Mouse (Mus musculus) G1E (cell line): ENCODE measurements around the gene Cog2. TPM values are rescaled to one million over a fixed set of nuclear protein-coding genes. Genes with fewer than 3 reads are reported as not detected.

Source experiments
- ATAC-seq: 2 replicates; pipeline ENCODE4 v1.8.0; 2016; ENCODE audit warnings: mild to moderate bottlenecking; ENCODE audit not compliant: insufficient number of reproducible peaks, poor library complexity, low FRiP score, severe bottlenecking; ENCODE audit errors: extremely low read depth
- DNase-seq: peaks from one replicate; pipeline ENCODE4 v3.0.0; 2012; ENCODE audit warnings: low spot score
- H3K27me3 ChIP-seq: 2 replicates; pipeline ENCODE4 v1.6.1; 2012; ENCODE audit warnings: mild to moderate bottlenecking, low read length, inconsistent platforms; ENCODE audit not compliant: insufficient read depth
- H3K36me3 ChIP-seq: replicated peaks from 2 replicates; pipeline ENCODE3; 2012; ENCODE audit warnings: mild to moderate bottlenecking, inconsistent platforms
- H3K4me1 ChIP-seq: 2 replicates; pipeline ENCODE4 v1.6.1; 2012; ENCODE audit warnings: low read depth, low read length, inconsistent platforms, mixed read lengths; ENCODE audit not compliant: insufficient read depth
- H3K4me3 ChIP-seq: 2 replicates; pipeline ENCODE4 v1.5.1; 2012; ENCODE audit warnings: low read depth, mild to moderate bottlenecking, inconsistent platforms, low read length, moderate library complexity, mixed read lengths
- H3K9me3 ChIP-seq: replicated peaks from 2 replicates; pipeline ENCODE4 v1.6.1; 2012; ENCODE audit warnings: inconsistent platforms
- CTCF ChIP-seq: IDR thresholded peaks from 2 replicates; pipeline ENCODE4 v1.5.1; 2012; ENCODE audit warnings: low read depth, low read length, inconsistent platforms, mixed read lengths
- GATA1 ChIP-seq: IDR thresholded peaks from 2 replicates; pipeline ENCODE4 v1.6.1; 2012; ENCODE audit warnings: borderline replicate concordance, low read length, inconsistent platforms, mixed read lengths
- GATA2 ChIP-seq: IDR thresholded peaks from 2 replicates; pipeline ENCODE4 v1.6.1; 2012; ENCODE audit warnings: low read depth, low read length, inconsistent platforms, borderline replicate concordance
- POLR2AphosphoS5 ChIP-seq: IDR thresholded peaks from 2 replicates; pipeline ENCODE4 v1.6.1; 2012; ENCODE audit warnings: low read depth, low read length, inconsistent platforms; ENCODE audit not compliant: insufficient replicate concordance
- TAL1 ChIP-seq: conservative IDR thresholded peaks from 2 replicates; pipeline ENCODE4 v1.6.1; 2012; ENCODE audit warnings: low read depth, low read length, inconsistent platforms, mixed read lengths
- polyA plus RNA-seq: library from polyadenylated mRNA; stranded (reverse); fragments of >175 nt; gene quantifications from 2 replicates; pipeline ENCODE4 v1.2.3, GENCODE M21; 2012
- total RNA-seq, 2 experiments: library from RNA; stranded (forward) in 1 of 2; stranded (reverse) in 1 of 2; fragments of 200-1000 nt in 1 of 2; fragments of >200 nt in 1 of 2; fragmentation: Nextera tagmentation in 1 of 2; gene quantifications; 2 replicates each; pipeline ENCODE4 v1.2.3; 2014 to 2017

Cog2 gene
- total and polyA plus RNA-seq, 3 experiments, result 17.5 to 40.2 (median 20.3) TPM

GRCm38 (mm10) chr8:124542001-124542400 is 21.4 kb downstream of the Cog2 start:
- H3K9me3 ChIP-seq, result no peaks in the 10 kb centered on the region
- peaks cover 95% of the 10 kb centered on the region for H3K36me3 ChIP-seq
- ATAC-seq (no peak), DNase-seq (no peak)
- no peak overlapping the region for H3K4me3 ChIP-seq
- H3K27me3 ChIP-seq, result no peaks in the 10 kb centered on the region
- H3K4me1 ChIP-seq, result peaks cover 6% of the 10 kb centered on the region; the same call in 1 of the 2 replicates
- no peak for TF ChIP-seq POLR2AphosphoS5
- no peak for TF ChIP-seq TAL1
- TF ChIP-seq GATA2, result no peak
- no peak for TF ChIP-seq GATA1
- TF ChIP-seq CTCF, result no peak

DNA sequence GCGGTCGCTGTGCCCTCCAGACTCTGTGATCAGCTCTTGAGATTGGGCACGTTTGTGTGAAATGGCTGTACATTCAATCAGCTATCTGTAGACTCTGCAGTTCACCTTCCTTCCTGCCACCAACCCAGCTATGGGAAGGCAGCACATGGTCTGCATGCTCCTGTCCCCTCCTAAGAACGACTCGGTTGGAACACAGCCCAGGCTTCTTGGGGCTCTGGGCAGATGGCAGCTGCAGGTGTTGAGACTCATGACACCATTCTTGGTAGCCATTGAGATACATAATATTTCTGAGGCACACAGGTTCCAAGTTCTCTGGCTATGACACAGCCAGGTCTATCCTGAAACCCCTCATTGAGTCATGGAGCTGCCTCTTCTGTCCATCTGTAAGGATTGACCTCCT is 22.7 kb downstream of the Cog2 start:
- Histone ChIP-seq H3K9me3 (no peaks in the 10 kb centered on the region), H3K27me3 (no peaks in the 10 kb centered on the region), H3K4me3 (no peak overlapping the region), H3K36me3 (peaks cover 99% of the 10 kb centered on the region), H3K4me1 (peaks cover 6% of the 10 kb centered on the region; the same call in 1 of the 2 replicates)
- DNase-seq (no peak), ATAC-seq (no peak)
- TF ChIP-seq TAL1 (no peak), CTCF (no peak), GATA1 (no peak), GATA2 (no peak), POLR2AphosphoS5 (no peak)

GRCm38 (mm10) chr8:124546371-124546770 is 25.8 kb downstream of the Cog2 start:
- DNase-seq, result no peak
- no peak for ATAC-seq
- H3K9me3 ChIP-seq, result no peaks in the 10 kb centered on the region
- H3K4me1 ChIP-seq, result peaks cover 6% of the 10 kb centered on the region; the same call in 1 of the 2 replicates
- TF ChIP-seq CTCF (no peak), GATA1 (no peak), GATA2 (no peak), POLR2AphosphoS5 (no peak), TAL1 (no peak)
- no peaks in the 10 kb centered on the region for H3K27me3 ChIP-seq
- no peak overlapping the region for H3K4me3 ChIP-seq
- peaks cover 98% of the 10 kb centered on the region for H3K36me3 ChIP-seq

- no peaks in the 10 kb centered on the region for H3K9me3 ChIP-seq
- peaks cover 6% of the 10 kb centered on the region; the same call in 1 of the 2 replicates for H3K4me1 ChIP-seq
- TF ChIP-seq TAL1 (no peak), GATA1 (no peak), CTCF (no peak), POLR2AphosphoS5 (no peak), GATA2 (no peak)
- peaks cover 98% of the 10 kb centered on the region for H3K36me3 ChIP-seq
- H3K27me3 ChIP-seq, result no peaks in the 10 kb centered on the region
- ATAC-seq, result no peak
- no peak overlapping the region for H3K4me3 ChIP-seq
- DNase-seq, result no peak
Observed at GRCm38 (mm10) chr8:124546815-124547214, 26.2 kb downstream of the Cog2 start.

- ATAC-seq (no peak), DNase-seq (no peak)
- Histone ChIP-seq H3K4me3 (no peak overlapping the region), H3K9me3 (no peaks in the 10 kb centered on the region), H3K4me1 (peaks cover 6% of the 10 kb centered on the region; the same call in 1 of the 2 replicates), H3K27me3 (no peaks in the 10 kb centered on the region), H3K36me3 (peaks cover 98% of the 10 kb centered on the region)
- TF ChIP-seq GATA2 (no peak), CTCF (no peak), POLR2AphosphoS5 (no peak), GATA1 (no peak), TAL1 (no peak)
Observed at GRCm38 (mm10) chr8:124547269-124547668, 26.7 kb downstream of the Cog2 start.

GRCm38 (mm10) chr8:124548187-124548586 is 27.6 kb downstream of the Cog2 start:
- Histone ChIP-seq H3K36me3 (peaks cover 96% of the 10 kb centered on the region), H3K9me3 (no peaks in the 10 kb centered on the region), H3K27me3 (no peaks in the 10 kb centered on the region), H3K4me3 (no peak overlapping the region), H3K4me1 (peaks cover 6% of the 10 kb centered on the region; the same call in 1 of the 2 replicates)
- TF ChIP-seq GATA1 (no peak), GATA2 (no peak), CTCF (no peak), POLR2AphosphoS5 (no peak), TAL1 (no peak)
- ATAC-seq (no peak), DNase-seq (no peak)
